ENCODE assay signal across 8 mouse cellular contexts in the genomic region with DNA sequence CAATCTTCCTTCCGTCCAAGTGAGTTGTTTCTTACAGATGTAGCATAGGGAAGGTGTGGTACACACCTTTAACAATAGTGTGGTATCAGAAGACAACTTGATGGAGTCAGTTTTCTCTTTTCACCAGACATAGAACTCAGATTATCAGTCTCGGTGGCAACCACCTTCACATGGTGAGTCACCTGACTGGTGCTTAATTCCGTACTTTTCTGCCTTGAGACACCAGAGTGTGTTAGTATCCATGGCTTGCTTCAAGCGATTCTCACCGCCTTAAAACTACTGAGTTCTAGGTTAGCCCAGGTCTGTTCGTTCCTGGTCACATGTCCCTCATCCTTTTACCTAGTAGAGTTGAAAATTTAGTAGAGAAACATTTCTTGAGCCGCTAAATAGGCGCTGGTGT. TPM values are rescaled to one million over a fixed set of nuclear protein-coding genes. Genes with fewer than 3 reads are reported as not detected.
DNase-seq lines count a peak whose midpoint lies in the region; ATAC-seq and TF ChIP-seq lines count a peak whose summit lies in the region.

No protein-coding gene starts in this region.

- no peak for DNase-seq in heart, postnatal 25 days (ENCODE audit: low spot score)
- DNase-seq in ES-E14 (ENCODE audit: low read depth, low spot score) = no peak
- DNase-seq in layer of hippocampus, adult 11-12 months (ENCODE audit: low spot score) = no peak
- DNase-seq in frontal cortex, postnatal 10 days (ENCODE audit: low spot score in 2 of 2) = no peak

- peaks cover 30% of the 10 kb centered on the region for H3K4me1 ChIP-seq in heart, embryonic 13.5 days
- H3K4me1 ChIP-seq in ES-E14 (ENCODE audit: control insufficient read depth in 2 of 2, insufficient read depth in 2 of 2, low read length in 2 of 2, poor library complexity in 1 of 2) = no peaks in the 10 kb centered on the region; a peak in 1 of 4 replicates
- peaks cover 19% of the 10 kb centered on the region for H3K4me1 ChIP-seq in forebrain, embryonic 16.5 days (replicated peaks; ENCODE audit: control insufficient read depth, insufficient read depth, low read length)

- ATAC-seq in heart, embryonic 13.5 days (ENCODE audit: extremely low read depth, insufficient number of reproducible peaks, low FRiP score, low TSS enrichment) = no peak
- peak; percentile 35 for ATAC-seq in forebrain, embryonic 16.5 days
- peak; percentile 13; the same call in 1 of the 2 replicates for ATAC-seq in megakaryocyte, adult 5-6 weeks (ENCODE audit: poor library complexity, severe bottlenecking)
- no peak for ATAC-seq in monocyte, adult 5-6 weeks (replicated peaks; ENCODE audit: insufficient number of reproducible peaks, low FRiP score, low TSS enrichment, poor library complexity, severe bottlenecking)

- peak overlapping the region; percentile 92 for H3K9ac ChIP-seq in heart, embryonic 13.5 days
- H3K9ac ChIP-seq in ES-E14 (ENCODE audit: insufficient read depth, low read depth, low read length, poor library complexity, severe bottlenecking) = peak overlapping the region; percentile 35; the same call in 1 of the 2 replicates
- peak overlapping the region; percentile 86 for H3K9ac ChIP-seq in forebrain, embryonic 16.5 days (replicated peaks; ENCODE audit: low read depth, low read length)

- no peaks in the 10 kb centered on the region for H3K27me3 ChIP-seq in heart, embryonic 13.5 days (replicated peaks)
- H3K27me3 ChIP-seq in forebrain, embryonic 16.5 days (replicated peaks; ENCODE audit: control insufficient read depth, insufficient read depth, low read length) = no peaks in the 10 kb centered on the region

- no peaks in the 10 kb centered on the region for H3K9me3 ChIP-seq in heart, embryonic 13.5 days
- H3K9me3 ChIP-seq in ES-E14 (ENCODE audit: control insufficient read depth, insufficient read depth, low read depth, low read length) = no peaks in the 10 kb centered on the region
- H3K9me3 ChIP-seq in forebrain, embryonic 16.5 days (ENCODE audit: control insufficient read depth, low read length) = no peaks in the 10 kb centered on the region

- 11% methylated on average over 8 of the region's 8 CpGs for WGBS in heart, embryonic 13.5 days
- 9% methylated on average over 8 of the region's 8 CpGs for WGBS in forebrain, embryonic 16.5 days

- H3K4me3 ChIP-seq in heart, embryonic 13.5 days = peak overlapping the region; percentile 92
- peak overlapping the region; percentile 74 to 81 for H3K4me3 ChIP-seq in ES-E14 (ENCODE audit: insufficient read depth in 1 of 2, low read depth in 1 of 2, low read length in 2 of 2, poor library complexity in 1 of 2, severe bottlenecking in 1 of 2)
- H3K4me3 ChIP-seq in forebrain, embryonic 16.5 days (replicated peaks; ENCODE audit: low read length) = peak overlapping the region; percentile 73

- intact Hi-C loops in heart, postnatal 25 days (cut with DNase I) = no loop called here

- peaks cover 30% of the 10 kb centered on the region for H3K36me3 ChIP-seq in heart, embryonic 13.5 days
- peaks cover 8% of the 10 kb centered on the region; the same call in 1 of the 2 replicates for H3K36me3 ChIP-seq in ES-E14 (ENCODE audit: control insufficient read depth, insufficient read depth, low read length, poor library complexity, severe bottlenecking)
- peaks cover 2% of the 10 kb centered on the region; the same call in 1 of the 2 replicates for H3K36me3 ChIP-seq in forebrain, embryonic 16.5 days (ENCODE audit: control insufficient read depth, insufficient read depth)

- H3K4me2 ChIP-seq in heart, embryonic 13.5 days = peak overlapping the region; percentile 90
- peak overlapping the region; percentile 72 for H3K4me2 ChIP-seq in forebrain, embryonic 16.5 days (ENCODE audit: low read length)

- in situ Hi-C loops in ES-E14 (cut with MboI; ENCODE audit: low sequenced_read_pairs in 2 of 2, unreplicated experiment in 2 of 2) = no loop called here

- H3K27ac ChIP-seq in heart, embryonic 13.5 days (replicated peaks) = peak overlapping the region; percentile 77; the same call in 1 of the 2 replicates
- H3K27ac ChIP-seq in ES-E14 (ENCODE audit: insufficient read depth, low read depth, low read length, poor library complexity, severe bottlenecking) = no peak overlapping the region
- peak overlapping the region; percentile 7 for H3K27ac ChIP-seq in forebrain, embryonic 16.5 days (ENCODE audit: low read length)

TF ChIP-seq in ES-E14, 5 proteins besides CTCF, POLR2A, EP300 and RAD21:
- no peak for TF ChIP-seq ZC3H11A (IDR thresholded peaks at IDR 0.05; ENCODE audit: borderline replicate concordance, low read depth, low read length)
- no peak for TF ChIP-seq HCFC1 (IDR thresholded peaks at IDR 0.05; ENCODE audit: borderline replicate concordance, insufficient read depth, low read length)
- no peak for TF ChIP-seq MAFK (IDR thresholded peaks at IDR 0.05; ENCODE audit: insufficient read depth, low read depth, low read length)
- TF ChIP-seq ZNF384 (IDR thresholded peaks at IDR 0.05; ENCODE audit: low read depth, low read length) = no peak
- TF ChIP-seq CHD2 (IDR thresholded peaks at IDR 0.05; ENCODE audit: low read depth, low read length) = no peak

RNA-seq across cellular contexts. Expression of a gene that starts 0.4 kb away (rescaled TPM):
- polyA plus RNA-seq in heart, embryonic 13.5 days (2015; fragmentation: Nextera tagmentation; extraction: Ambion mirVana) = 16.1 and 16.6 TPM in 2 replicates
- total RNA-seq in heart, postnatal 25 days (2021) = 1 to 10 TPM; 7.8 to 9.7 TPM
- total RNA-seq in ES-E14 (2012; rRNA removed) = 23.0 and 23.7 TPM in 2 replicates
- 20.5 and 20.8 TPM in 2 replicates for polyA plus RNA-seq in forebrain, embryonic 16.5 days (2015; fragmentation: Nextera tagmentation; extraction: Ambion mirVana)
- 5.0 and 5.1 TPM in 2 replicates for total RNA-seq in megakaryocyte, adult 5-6 weeks (2015)
- 11.3 and 13.5 TPM in 2 replicates for total RNA-seq in megakaryocyte, adult 5-6 weeks (2017)
- 13.2 to 33.8 TPM (median 15.2 TPM) in 3 replicates for total RNA-seq in monocyte, adult 5-6 weeks (2017)

RNA-seq across cellular contexts. Expression of a gene that starts 8.8 kb away (rescaled TPM):
- 66.7 and 70.7 TPM in 2 replicates for polyA plus RNA-seq in heart, embryonic 13.5 days (2015; fragmentation: Nextera tagmentation; extraction: Ambion mirVana)
- total RNA-seq in heart, postnatal 25 days (2021) = 10 to 100 TPM; 48.0 to 53.2 TPM
- 139 and 171 TPM in 2 replicates for total RNA-seq in ES-E14 (2012; rRNA removed)
- polyA plus RNA-seq in forebrain, embryonic 16.5 days (2015; fragmentation: Nextera tagmentation; extraction: Ambion mirVana) = 107 and 109 TPM in 2 replicates
- total RNA-seq in megakaryocyte, adult 5-6 weeks (2015) = 18.1 and 24.0 TPM in 2 replicates
- total RNA-seq in megakaryocyte, adult 5-6 weeks (2017) = 53.7 and 54.5 TPM in 2 replicates
- total RNA-seq in monocyte, adult 5-6 weeks (2017) = 33.8 to 45.3 TPM (median 42.1 TPM) in 3 replicates

RNA-seq across cellular contexts. Expression of a gene that starts 29.5 kb away (rescaled TPM):
- polyA plus RNA-seq in heart, embryonic 13.5 days (2015; fragmentation: Nextera tagmentation; extraction: Ambion mirVana) = 0.08 and 0.11 TPM in 2 replicates
- total RNA-seq in heart, postnatal 25 days (2021) = not detected
- total RNA-seq in ES-E14 (2012; rRNA removed) = 0.13 and 0.21 TPM in 2 replicates
- polyA plus RNA-seq in forebrain, embryonic 16.5 days (2015; fragmentation: Nextera tagmentation; extraction: Ambion mirVana) = 0.26 and 0.35 TPM in 2 replicates
- total RNA-seq in megakaryocyte, adult 5-6 weeks (2015) = not detected in 2 replicates
- total RNA-seq in megakaryocyte, adult 5-6 weeks (2017) = not detected in 2 replicates
- not detected in 3 replicates for total RNA-seq in monocyte, adult 5-6 weeks (2017)

RNA-seq across cellular contexts. Expression of a gene that starts 38.1 kb away (rescaled TPM):
- polyA plus RNA-seq in heart, embryonic 13.5 days (2015; fragmentation: Nextera tagmentation; extraction: Ambion mirVana) = 54.5 and 58.5 TPM in 2 replicates
- 10 to 100 TPM; 69.0 to 69.3 TPM for total RNA-seq in heart, postnatal 25 days (2021)
- 4.9 and 8.5 TPM in 2 replicates for total RNA-seq in ES-E14 (2012; rRNA removed)
- polyA plus RNA-seq in forebrain, embryonic 16.5 days (2015; fragmentation: Nextera tagmentation; extraction: Ambion mirVana) = 156 and 181 TPM in 2 replicates
- not detected in 2 replicates for total RNA-seq in megakaryocyte, adult 5-6 weeks (2015)
- total RNA-seq in megakaryocyte, adult 5-6 weeks (2017) = 0.07 TPM in 1 of 2 replicates, not detected in the other
- 1.3 to 8.1 TPM (median 3.0 TPM) in 3 replicates for total RNA-seq in monocyte, adult 5-6 weeks (2017)

RNA-seq across cellular contexts. Expression of a gene that starts 45.3 kb away (rescaled TPM):
- polyA plus RNA-seq in heart, embryonic 13.5 days (2015; fragmentation: Nextera tagmentation; extraction: Ambion mirVana) = 4.1 TPM in 2 replicates
- total RNA-seq in heart, postnatal 25 days (2021) = 10 to 100 TPM; 85.1 to 85.9 TPM
- 0.18 and 0.53 TPM in 2 replicates for total RNA-seq in ES-E14 (2012; rRNA removed)
- 0.09 and 0.11 TPM in 2 replicates for polyA plus RNA-seq in forebrain, embryonic 16.5 days (2015; fragmentation: Nextera tagmentation; extraction: Ambion mirVana)
- total RNA-seq in megakaryocyte, adult 5-6 weeks (2015) = not detected in 2 replicates
- total RNA-seq in megakaryocyte, adult 5-6 weeks (2017) = not detected in 2 replicates
- total RNA-seq in monocyte, adult 5-6 weeks (2017) = not detected in 3 replicates

Comparison
In these comparisons a context has a peak if more than half of its experiments do, and no peak if none do; other contexts are left out.
1. ATAC-seq: peak in forebrain, embryonic 16.5 days (single experiment) and megakaryocyte, adult 5-6 weeks (single experiment); none in heart, embryonic 13.5 days (single experiment) and monocyte, adult 5-6 weeks (single experiment).
2. H3K9ac ChIP-seq: peak in every context shown above with its lines; median percentile 92 in heart, embryonic 13.5 days; 86 in forebrain, embryonic 16.5 days; 35 in ES-E14.
3. Peak in every context shown above with its lines, with median percentiles within 50 percentile points of each other: H3K4me3 ChIP-seq.